Mouse (Mus musculus) stomach, postnatal 0 days (tissue): ENCODE results near the gene Pm20d1.

Source experiments
- CTCF ChIP-seq: IDR thresholded peaks from 2 replicates; pipeline ENCODE4 v1.5.1; 2016; ENCODE audit warnings: antibody characterized with exemption, low read depth, mild to moderate bottlenecking, moderate library complexity
- EP300 ChIP-seq: optimal IDR thresholded peaks from 2 replicates; pipeline ENCODE3; 2016; ENCODE audit warnings: antibody characterized with exemption

GRCm38 (mm10) chr1:131764581-131765338, 32.4 kb upstream of the Pm20d1 start:
- no peak for TF ChIP-seq CTCF
- TF ChIP-seq EP300 = no peak
